Mouse (Mus musculus) myocyte (in vitro differentiated cells): ENCODE data around the gene Ttll1.

Experiments used
- CEBPB ChIP-seq: IDR thresholded peaks from 2 replicates; pipeline ENCODE4 v1.6.1; 2011; ENCODE audit warnings: mild to moderate bottlenecking, moderate library complexity; ENCODE audit not compliant: poor library complexity, insufficient read depth, severe bottlenecking
- POLR2A ChIP-seq: IDR thresholded peaks from one replicate; pipeline ENCODE4 v1.6.1; 2011; ENCODE audit warnings: low read depth, mild to moderate bottlenecking, control low read depth, moderate library complexity; ENCODE audit not compliant: insufficient read length
- POLR2AphosphoS2 ChIP-seq: IDR thresholded peaks from one replicate; pipeline ENCODE4 v1.6.1; 2011; ENCODE audit warnings: low read depth, control low read depth; ENCODE audit not compliant: insufficient read length
- TCF3 ChIP-seq: IDR thresholded peaks from one replicate; pipeline ENCODE4 v1.6.1; 2011; ENCODE audit warnings: low read depth, control low read depth; ENCODE audit not compliant: insufficient read length

- no peak for TF ChIP-seq POLR2A
- TF ChIP-seq POLR2AphosphoS2, result no peak
- no peak for TF ChIP-seq CEBPB
- no peak for TF ChIP-seq TCF3
These were observed 74.2 kb downstream of the Ttll1 start for GRCm38 (mm10) chr15:83436541-83436940.
